Mouse (Mus musculus) intestine, embryonic 16.5 days (tissue): ENCODE measurements around the gene Slc38a1. TPM values are rescaled to one million over a fixed set of nuclear protein-coding genes. Genes with fewer than 3 reads are reported as not detected.
"Not testable (repeated sequence)": the region's sequence is repeated elsewhere in the genome, so short reads cannot be mapped to it uniquely, and the experiment has no call there.

Experiments used
- ATAC-seq: fragments of 200-750 bp; cut with Nextera tagmentation; 2 replicates; pipeline ENCODE4 v1.8.0; 2017; ENCODE audit warnings: moderate TSS enrichment, moderate library complexity
- H3K27ac ChIP-seq: fragments of 300-500 bp; sonication (generic); 2 replicates; pipeline ENCODE4 v1.5.1; 2014; ENCODE audit warnings: mild to moderate bottlenecking, low read length
- H3K27me3 ChIP-seq: fragments of 300-500 bp; sonication (generic); replicated peaks from 2 replicates; pipeline ENCODE4 v1.6.1; 2014; ENCODE audit warnings: low read length, control low read depth, mixed read lengths; ENCODE audit not compliant: control insufficient read depth, insufficient read depth
- H3K36me3 ChIP-seq: fragments of 300-500 bp; sonication (generic); 2 replicates; pipeline ENCODE4 v1.6.1; 2014; ENCODE audit warnings: low read length, control low read depth; ENCODE audit not compliant: control insufficient read depth, insufficient read depth
- H3K4me1 ChIP-seq: fragments of 300-500 bp; sonication (generic); 2 replicates; pipeline ENCODE4 v1.6.1; 2014; ENCODE audit warnings: low read length, control low read depth, mixed read lengths; ENCODE audit not compliant: control insufficient read depth, insufficient read depth
- H3K4me2 ChIP-seq: fragments of 300-500 bp; sonication (generic); 2 replicates; pipeline ENCODE4 v1.6.1; 2014; ENCODE audit warnings: low read depth, low read length, control low read depth
- H3K4me3 ChIP-seq: fragments of 300-500 bp; sonication (generic); 2 replicates; pipeline ENCODE4 v1.5.1; 2014; ENCODE audit warnings: mild to moderate bottlenecking, low read length
- H3K9ac ChIP-seq: fragments of 300-500 bp; sonication (generic); 2 replicates; pipeline ENCODE4 v1.6.1; 2014; ENCODE audit warnings: low read depth, low read length
- H3K9me3 ChIP-seq: fragments of 300-500 bp; sonication (generic); 2 replicates; pipeline ENCODE4 v1.6.1; 2016; ENCODE audit warnings: low read length, control low read depth; ENCODE audit not compliant: control insufficient read depth
- WGBS: fragments of 180-500 bp; shearing (Covaris S2); extraction: QIAGEN DNeasy Blood & Tissue Kit; methylation state at CpG from one replicate; pipeline ENCODE4 v1.1.7; 2014; 5-methylcytosine and 5-hydroxymethylcytosine counted together
- polyA plus RNA-seq: library from polyadenylated mRNA; unstranded; fragments of >200 nt; fragmentation: Nextera tagmentation; extraction: Ambion mirVana; gene quantifications from 2 replicates; pipeline ENCODE4 v1.2.1, GENCODE M21; 2015

The Slc38a1 gene
- polyA plus RNA-seq, 1 experiment from 2014 or later = 116 TPM

GRCm38 (mm10) chr15:96634670-96635405, 7.9 kb downstream of the Slc38a1 start:
- ATAC-seq = no peak
- no peak overlapping the region for H3K4me2 ChIP-seq

GRCm38 (mm10) chr15:96632201-96632600, 10.5 kb downstream of the Slc38a1 start:
- H3K36me3 ChIP-seq = peaks cover 15% of the 10 kb centered on the region
- no peak overlapping the region for H3K4me2 ChIP-seq
- no peak overlapping the region for H3K9ac ChIP-seq
- no peak overlapping the region for H3K27ac ChIP-seq
- no peaks in the 10 kb centered on the region for H3K4me1 ChIP-seq
- peaks cover 4% of the 10 kb centered on the region; the same call in 1 of the 2 replicates for H3K9me3 ChIP-seq
- ATAC-seq = no peak
- no peak overlapping the region for H3K4me3 ChIP-seq
- 97% methylated on average over 5 of the region's 5 CpGs for WGBS
- no peaks in the 10 kb centered on the region for H3K27me3 ChIP-seq

More at GRCm38 (mm10) chr15:96634670-96635405, 7.9 kb downstream of the Slc38a1 start:
- peaks cover 15% of the 10 kb centered on the region for H3K36me3 ChIP-seq
- peaks cover 4% of the 10 kb centered on the region; the same call in 1 of the 2 replicates for H3K9me3 ChIP-seq
- peaks cover 13% of the 10 kb centered on the region for H3K4me1 ChIP-seq
- WGBS = 76% methylated on average over 19 of the region's 19 CpGs
- no peaks in the 10 kb centered on the region for H3K27me3 ChIP-seq
- H3K27ac ChIP-seq = no peak overlapping the region
- H3K4me3 ChIP-seq = no peak overlapping the region
- no peak overlapping the region for H3K9ac ChIP-seq

- Histone ChIP-seq H3K4me3 (no peak overlapping the region), H3K4me2 (no peak overlapping the region), H3K9me3 (peaks cover 4% of the 10 kb centered on the region; the same call in 1 of the 2 replicates), H3K36me3 (peaks cover 14% of the 10 kb centered on the region), H3K9ac (no peak overlapping the region), H3K4me1 (no peaks in the 10 kb centered on the region), H3K27ac (no peak overlapping the region), H3K27me3 (no peaks in the 10 kb centered on the region)
- no peak for ATAC-seq
- 75% methylated on average over 13 of the region's 13 CpGs for WGBS
These were observed 11.5 kb downstream of the Slc38a1 start for GRCm38 (mm10) chr15:96631107-96631718.

- Histone ChIP-seq H3K27me3 (no peaks in the 10 kb centered on the region), H3K9me3 (peaks cover 4% of the 10 kb centered on the region; the same call in 1 of the 2 replicates), H3K4me2 (no peak overlapping the region), H3K9ac (no peak overlapping the region), H3K36me3 (peaks cover 17% of the 10 kb centered on the region), H3K4me3 (no peak overlapping the region), H3K4me1 (0 out of 2 replicates have a peak, but pooled peaks cover 2% of the 10 kb centered on the region), H3K27ac (no peak overlapping the region)
- ATAC-seq = no peak
- WGBS = 92% methylated on average over 7 of the region's 7 CpGs
These were observed 14.5 kb downstream of the Slc38a1 start for GRCm38 (mm10) chr15:96628256-96628655.

- 0 out of 2 replicates have a peak, but pooled peaks cover 2% of the 10 kb centered on the region for H3K4me1 ChIP-seq
- no peak overlapping the region for H3K9ac ChIP-seq
- no peaks in the 10 kb centered on the region for H3K27me3 ChIP-seq
- H3K4me3 ChIP-seq = no peak overlapping the region
- WGBS = 77% methylated on average over 5 of the region's 5 CpGs
- no peak overlapping the region for H3K27ac ChIP-seq
- H3K9me3 ChIP-seq = no peaks in the 10 kb centered on the region; the same call in 1 of the 2 replicates
- H3K4me2 ChIP-seq = no peak overlapping the region
- H3K36me3 ChIP-seq = peaks cover 19% of the 10 kb centered on the region
- no peak for ATAC-seq
These were observed 15.8 kb downstream of the Slc38a1 start for GRCm38 (mm10) chr15:96626871-96627270.

GRCm38 (mm10) chr15:96625012-96625411, 17.7 kb downstream of the Slc38a1 start:
- H3K9me3 ChIP-seq, H3K4me3 ChIP-seq, H3K4me2 ChIP-seq, H3K4me1 ChIP-seq, H3K9ac ChIP-seq, H3K27ac ChIP-seq, H3K27me3 ChIP-seq: not testable (repeated sequence)
- peaks cover 19% of the 10 kb centered on the region for H3K36me3 ChIP-seq
- 63% methylated on average over 9 of the region's 9 CpGs for WGBS
- ATAC-seq = 0 out of 2 replicates have a peak, but pooled peaks have one; percentile 7

- H3K27ac ChIP-seq = no peak overlapping the region
These were observed 20.3 kb downstream of the Slc38a1 start for GRCm38 (mm10) chr15:96622376-96622775.

GRCm38 (mm10) chr15:96621686-96622085, 21.0 kb downstream of the Slc38a1 start:
- 76% methylated on average over 6 of the region's 6 CpGs for WGBS
- Histone ChIP-seq H3K27ac (no peak overlapping the region), H3K4me3 (no peak overlapping the region), H3K27me3 (no peaks in the 10 kb centered on the region), H3K36me3 (peaks cover 21% of the 10 kb centered on the region), H3K4me1 (peaks cover 2% of the 10 kb centered on the region; the same call in 1 of the 2 replicates), H3K9me3 (no peaks in the 10 kb centered on the region; the same call in 1 of the 2 replicates), H3K4me2 (no peak overlapping the region), H3K9ac (no peak overlapping the region)
- no peak for ATAC-seq

More at GRCm38 (mm10) chr15:96622376-96622775, 20.3 kb downstream of the Slc38a1 start:
- Histone ChIP-seq H3K4me1 (peaks cover 2% of the 10 kb centered on the region; the same call in 1 of the 2 replicates), H3K36me3 (peaks cover 21% of the 10 kb centered on the region), H3K4me3 (no peak overlapping the region), H3K9me3 (no peaks in the 10 kb centered on the region; the same call in 1 of the 2 replicates), H3K27me3 (no peaks in the 10 kb centered on the region), H3K9ac (no peak overlapping the region), H3K4me2 (no peak overlapping the region)
- ATAC-seq = no peak
- WGBS = 96% methylated on average over 7 of the region's 7 CpGs

GRCm38 (mm10) chr15:96617555-96617954, 25.2 kb downstream of the Slc38a1 start:
- H3K9ac ChIP-seq = no peak overlapping the region
- no peaks in the 10 kb centered on the region for H3K27me3 ChIP-seq
- no peaks in the 10 kb centered on the region; the same call in 1 of the 2 replicates for H3K9me3 ChIP-seq
- H3K27ac ChIP-seq = no peak overlapping the region
- WGBS = 63% methylated on average over 7 of the region's 7 CpGs
- H3K4me2 ChIP-seq = no peak overlapping the region
- no peak for ATAC-seq
- H3K4me1 ChIP-seq = no peaks in the 10 kb centered on the region; the same call in 1 of the 2 replicates
- no peak overlapping the region for H3K4me3 ChIP-seq
- H3K36me3 ChIP-seq = peaks cover 27% of the 10 kb centered on the region
